Mouse (Mus musculus) gastrocnemius, adult 18-20 months (tissue): ENCODE data around the gene Gm4491. TPM values are rescaled to one million over a fixed set of nuclear protein-coding genes. Genes with fewer than 3 reads are reported as not detected.

Experiments
- DNase-seq: peaks from one replicate; pipeline ENCODE4 v3.0.0; 2021; ENCODE audit warnings: low spot score
- long read RNA-seq, 2 experiments: library from polyadenylated mRNA; stranded (forward); transcript quantifications; one replicate each; pipeline ENCODE4 v2.0.0; 2021
- total RNA-seq, 2 experiments: library from RNA; stranded (reverse); gene quantifications; 2 replicates each; pipeline ENCODE4 v1.2.3; 2021

Gm4491 gene
- not detected for total RNA-seq
- long read RNA-seq, experiment 1: 0 reads
- long read RNA-seq, experiment 2: 0 reads

DNA sequence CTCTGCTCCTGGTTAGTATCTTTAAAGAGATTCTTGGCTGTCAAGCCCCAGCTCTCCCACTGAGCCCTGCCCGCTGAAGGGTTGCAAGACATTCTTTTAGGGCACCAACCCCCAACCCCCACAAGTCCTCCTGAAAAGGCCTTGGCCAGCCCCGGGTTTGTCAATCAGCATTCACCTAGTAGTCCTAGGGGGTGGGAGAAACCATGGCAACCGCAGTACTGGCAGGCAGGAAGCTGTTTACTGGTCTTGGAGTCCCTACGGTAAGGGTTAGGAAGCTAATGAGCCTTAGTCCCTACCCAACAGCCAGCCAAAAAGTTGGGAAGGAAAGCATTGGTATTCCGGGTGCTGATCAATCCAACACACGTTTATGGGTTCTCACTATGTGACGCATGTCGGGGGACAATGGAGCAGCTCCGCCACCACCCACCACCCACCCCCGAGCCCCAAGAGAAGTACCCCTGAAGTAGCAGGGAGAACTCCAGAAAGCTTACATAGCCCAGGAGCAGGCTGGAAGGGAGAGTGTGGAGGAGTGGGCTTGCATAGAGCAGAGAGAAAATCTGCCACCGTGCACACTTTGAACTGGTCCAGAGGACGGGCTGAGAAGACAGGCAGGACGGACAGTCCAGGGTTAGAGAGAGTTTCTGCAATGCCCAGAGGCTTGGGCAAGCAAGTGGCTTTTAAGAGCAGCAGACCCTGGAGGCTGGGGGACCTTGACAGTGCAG is at the start of gene Gm4491:
Gm4491 (minus strand) TSS at position 61 of the 722 bp plus-strand sequence.
- DNase-seq: no peak

- no peak for DNase-seq
Measured at GRCm38 (mm10) chr14:57161833-57162232, 46.1 kb upstream of the Gm4491 start.

GRCm38 (mm10) chr14:57161201-57161600 is 45.5 kb upstream of the Gm4491 start:
- DNase-seq: peak; percentile 46

- DNase-seq: no peak
Measured at GRCm38 (mm10) chr14:57154916-57155315, 39.2 kb upstream of the Gm4491 start.

DNA sequence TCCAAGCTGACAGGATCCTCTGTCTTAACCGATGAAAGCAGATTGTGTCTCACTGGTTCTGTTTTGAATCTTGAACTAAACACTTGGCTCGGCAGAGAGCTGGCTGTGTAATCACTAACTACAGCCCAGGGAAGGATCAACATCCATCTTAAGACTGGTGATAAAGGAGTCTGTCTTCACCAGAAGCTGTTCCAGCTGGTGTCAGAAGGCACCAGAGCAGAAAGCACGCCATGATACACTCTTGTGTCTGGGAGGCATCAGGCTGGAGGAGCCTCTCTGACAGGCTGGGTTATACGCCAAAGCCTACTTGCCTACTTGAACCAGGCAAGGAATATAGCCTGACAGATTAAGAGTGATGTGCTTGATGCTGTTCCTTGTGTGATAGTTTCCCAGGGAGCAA is 30.1 kb upstream of the Gm4491 start:
- DNase-seq: no peak

DNA sequence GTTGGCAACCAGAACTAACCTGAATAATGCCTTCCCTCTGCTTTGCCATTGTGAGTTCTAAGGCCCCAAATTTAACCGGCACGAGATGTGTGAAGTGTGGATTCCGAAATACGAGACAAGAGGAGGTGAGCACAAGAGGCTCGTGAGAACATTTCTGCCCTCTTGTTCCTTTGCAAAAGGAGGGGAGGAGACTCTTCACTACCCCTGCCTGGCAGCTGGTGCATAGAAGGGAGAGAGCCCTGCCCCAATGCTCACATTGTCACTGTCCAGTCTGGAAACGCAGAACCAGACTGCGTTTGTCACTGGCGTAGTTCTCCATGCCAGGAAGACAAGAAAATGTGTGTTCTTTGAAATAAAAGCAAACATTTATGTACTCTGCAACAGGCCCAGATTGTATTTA is 19.6 kb upstream of the Gm4491 start:
- no peak for DNase-seq

GRCm38 (mm10) chr14:57133161-57133661 is 17.5 kb upstream of the Gm4491 start, which contains the start of gene Gjb6:
Gene Gjb6, minus strand, starts transcription at chr14:57133611.
- DNase-seq: no peak

- no peak for DNase-seq
Measured at GRCm38 (mm10) chr14:57127383-57127782, 11.7 kb upstream of the Gm4491 start.

- no peak for DNase-seq
Measured at GRCm38 (mm10) chr14:57122295-57122694, 6.6 kb upstream of the Gm4491 start.

DNA sequence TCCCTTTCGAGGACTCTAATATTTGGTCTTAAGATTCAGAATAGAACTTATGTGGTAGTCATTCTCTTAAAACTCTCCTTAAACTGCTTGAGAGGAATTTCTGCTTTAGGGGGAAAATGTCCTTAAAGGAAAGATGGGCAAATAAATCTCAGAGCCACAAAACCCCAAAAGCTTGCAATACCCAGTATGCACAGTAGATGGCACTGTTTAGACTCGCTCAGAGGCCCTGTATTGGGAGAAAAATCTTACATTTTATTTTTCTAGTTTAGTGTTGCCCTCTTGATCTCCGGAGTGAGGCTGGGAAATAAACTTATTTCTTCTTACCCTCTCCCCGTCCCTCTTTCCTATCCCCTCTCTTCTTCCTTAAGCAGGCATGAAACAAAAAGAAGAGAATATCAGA is 6.5 kb downstream of the Gm4491 start:
- peak; percentile 7 for DNase-seq

DNA sequence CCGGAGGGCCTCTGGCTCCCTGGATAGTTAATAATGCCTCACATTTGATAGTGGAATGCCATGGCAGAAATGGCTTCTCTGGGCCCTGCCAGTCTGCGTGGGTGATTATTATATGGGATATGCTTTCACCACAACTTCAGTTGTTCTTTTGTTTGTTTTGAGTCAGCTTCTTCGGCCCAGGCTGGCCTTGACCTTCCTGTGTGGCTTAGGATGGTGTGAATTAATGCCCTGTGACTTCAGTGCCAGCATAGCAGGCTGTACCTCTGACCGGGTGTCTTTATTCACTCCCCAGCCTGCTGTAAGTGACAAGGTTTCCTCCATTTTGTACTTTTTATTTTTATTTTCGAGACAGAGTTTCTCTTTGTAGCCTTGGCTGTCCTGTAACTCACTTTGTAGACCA is 7.8 kb downstream of the Gm4491 start:
- DNase-seq: no peak

DNA sequence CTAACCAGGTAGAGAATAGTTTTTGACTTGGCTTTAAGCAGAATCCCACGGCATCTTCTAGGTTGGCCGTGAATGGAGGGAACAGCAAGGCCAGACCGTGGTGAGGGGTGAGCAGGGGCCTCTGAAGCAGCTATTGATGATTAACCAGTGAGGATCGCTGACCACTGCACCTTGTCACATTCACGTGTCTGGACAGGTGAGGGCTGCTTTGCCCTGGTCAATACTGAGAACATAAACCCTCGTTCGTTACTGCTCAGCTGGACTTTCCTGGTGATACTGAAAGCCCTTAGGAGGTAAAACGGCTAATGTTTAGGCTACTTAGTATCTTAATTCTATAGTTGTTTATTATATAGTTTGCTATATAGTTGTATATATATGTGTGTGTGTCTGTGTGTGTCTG is 8.6 kb downstream of the Gm4491 start:
- DNase-seq: no peak

GRCm38 (mm10) chr14:57105721-57106120 is 10.0 kb downstream of the Gm4491 start:
- no peak for DNase-seq

DNA sequence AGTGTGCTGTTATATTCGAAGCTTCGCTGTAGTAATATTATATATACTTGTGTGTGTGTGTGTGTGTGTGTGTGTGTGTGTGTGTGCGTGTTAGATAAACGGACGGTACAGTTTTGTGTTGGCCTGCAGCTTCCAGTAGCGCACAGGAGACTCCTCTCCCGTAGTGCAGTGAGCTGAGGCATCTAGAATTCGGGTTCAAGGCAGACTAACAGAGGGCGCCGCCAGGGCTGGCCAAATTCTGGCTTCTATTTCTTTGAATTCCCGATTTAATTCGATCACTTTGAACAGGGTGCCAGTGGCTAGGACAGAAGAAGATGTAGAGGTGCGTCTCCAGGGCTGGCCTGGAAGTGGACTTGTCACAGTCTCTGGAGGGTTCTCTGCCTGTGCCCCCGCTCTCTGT is 10.6 kb downstream of the Gm4491 start:
- no peak for DNase-seq

GRCm38 (mm10) chr14:57104106-57105023 is 11.3 kb downstream of the Gm4491 start, which contains the start of gene Gjb2:
Gene Gjb2, minus strand, starts transcription at chr14:57104702.
- DNase-seq: no peak

DNA sequence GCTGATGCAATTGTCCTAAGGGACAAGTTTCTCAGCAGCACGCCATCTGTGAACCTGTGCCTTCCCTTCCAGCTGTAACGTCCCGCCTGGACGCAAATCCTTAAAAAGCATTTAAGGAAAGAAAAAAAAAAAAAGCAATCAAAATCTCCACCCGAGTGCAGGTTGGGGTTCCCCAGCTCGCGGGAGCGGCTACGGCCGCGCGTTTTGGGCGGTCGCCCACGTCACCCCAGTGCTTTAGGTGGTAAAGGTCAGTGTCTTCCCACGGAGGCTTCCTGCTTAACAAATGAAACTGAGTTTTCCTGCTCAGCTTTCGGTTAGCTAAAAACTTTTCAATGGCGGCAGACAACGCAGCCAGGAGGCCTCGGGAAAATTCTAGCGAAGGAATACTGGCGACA is 12.0 kb downstream of the Gm4491 start:
- DNase-seq: no peak

- DNase-seq: no peak
Measured at GRCm38 (mm10) chr14:57103121-57103520, 12.6 kb downstream of the Gm4491 start.

DNA sequence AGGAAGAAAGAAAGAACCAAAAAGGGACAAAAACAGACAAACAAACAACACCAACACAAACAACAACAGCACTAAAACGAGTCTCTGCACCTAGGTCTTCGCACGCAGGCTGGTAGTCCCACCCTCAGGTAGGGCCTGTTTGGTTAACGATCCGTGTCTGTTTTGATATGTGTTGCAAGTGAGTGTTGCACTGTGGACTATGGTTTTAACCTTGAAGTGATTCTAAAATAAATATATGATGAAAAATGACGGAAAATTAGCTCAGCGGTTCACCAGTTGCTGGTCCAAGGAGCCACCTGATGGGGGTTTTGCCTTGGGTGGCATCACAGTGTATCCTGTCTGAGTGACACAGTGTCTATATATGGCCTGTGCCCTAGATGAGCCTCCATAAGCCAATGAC is 14.1 kb downstream of the Gm4491 start:
- DNase-seq: no peak

DNA sequence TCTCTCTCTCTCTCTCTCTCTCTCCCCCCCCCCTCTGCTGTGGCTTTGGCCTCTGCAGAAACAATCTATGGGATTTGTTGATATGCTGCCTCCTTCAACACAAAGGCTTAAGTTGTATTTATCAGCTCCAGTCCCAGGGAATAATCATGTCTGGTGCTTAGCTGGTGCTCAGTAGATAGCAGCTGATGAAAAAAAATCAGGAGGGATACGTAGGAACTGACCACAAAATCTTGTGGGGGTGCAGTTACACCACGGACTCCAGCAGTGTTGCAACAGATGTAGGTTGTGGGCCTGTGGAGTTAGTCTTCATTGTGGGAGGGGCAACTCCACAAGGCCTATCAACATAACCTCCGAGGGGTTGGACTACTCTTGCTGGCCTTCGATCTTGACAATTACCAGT is 19.8 kb downstream of the Gm4491 start:
- no peak for DNase-seq

DNA sequence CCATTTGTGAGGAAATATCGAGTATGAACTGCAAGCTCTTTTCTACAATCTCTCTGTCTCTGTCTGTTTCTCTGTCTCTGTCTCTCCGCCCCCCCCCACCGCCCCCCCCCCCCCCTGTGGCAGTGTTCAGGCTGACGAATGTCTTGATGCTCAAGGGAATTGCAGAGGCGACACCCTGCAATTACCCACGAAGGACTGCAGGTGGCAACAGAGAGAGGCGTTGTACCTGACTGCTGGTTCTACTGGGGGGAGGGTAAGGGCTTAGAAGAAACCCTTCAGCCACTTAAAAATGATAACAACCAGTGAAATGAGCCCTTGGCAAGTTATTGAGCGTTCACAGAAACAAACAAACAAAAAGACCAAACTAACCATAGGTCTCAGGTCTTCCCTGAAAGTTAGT is 22.7 kb downstream of the Gm4491 start:
- DNase-seq: peak; percentile 28

DNA sequence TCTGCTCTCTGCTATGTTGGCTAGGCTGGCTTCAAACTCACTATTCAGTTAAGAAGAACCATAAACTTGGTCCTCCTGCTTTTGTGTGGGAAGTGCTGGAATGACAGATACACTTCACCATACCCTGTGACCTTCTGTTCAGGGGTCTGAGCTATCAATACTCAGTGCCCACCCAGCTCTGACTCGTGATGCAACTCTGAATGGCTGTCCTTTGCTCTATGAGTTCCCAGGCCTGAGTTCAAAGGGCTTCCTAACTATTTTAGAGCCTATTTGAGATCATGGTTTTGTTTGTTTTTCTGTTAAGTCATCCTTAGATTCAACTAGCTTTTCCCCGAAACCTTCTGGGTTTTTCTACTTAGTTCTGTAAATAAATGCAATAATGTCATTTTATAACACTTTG is 25.7 kb downstream of the Gm4491 start:
- DNase-seq: no peak

DNA sequence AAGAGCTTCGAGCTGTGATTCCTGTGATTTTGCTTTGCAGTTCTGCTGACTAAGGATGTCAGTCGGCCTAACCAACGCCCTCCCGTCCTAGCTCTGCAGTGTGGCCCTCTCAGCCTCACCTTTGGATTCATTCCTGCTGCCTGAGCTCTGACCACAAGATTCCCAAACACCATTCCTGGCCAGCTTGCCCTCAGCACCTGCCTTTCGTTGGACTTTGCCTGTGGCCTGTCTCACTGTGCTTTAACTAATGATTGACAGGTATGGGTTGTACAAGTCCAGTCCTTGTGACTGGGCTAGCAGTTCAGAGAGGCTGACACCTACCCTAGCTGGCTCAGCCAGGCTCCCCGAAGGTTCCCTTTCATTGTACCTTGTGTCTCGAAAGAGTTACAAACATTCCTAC is 26.6 kb downstream of the Gm4491 start:
- no peak for DNase-seq
